Mouse (Mus musculus) stomach, embryonic 14.5 days (tissue): ENCODE data around the gene Cyp4v3. TPM values are rescaled to one million over a fixed set of nuclear protein-coding genes. Genes with fewer than 3 reads are reported as not detected.
A peak's percentile ranks its signal among the peaks of the same experiment; 100 is the strongest.

ENCODE experiments used
- ATAC-seq: fragments of 200-750 bp; cut with Nextera tagmentation; 2 replicates; pipeline ENCODE4 v1.8.0; 2017; ENCODE audit warnings: low read depth, moderate TSS enrichment; ENCODE audit not compliant: insufficient number of reproducible peaks, insufficient read depth, low FRiP score
- H3K27ac ChIP-seq: fragments of 300-500 bp; sonication (generic); 2 replicates; pipeline ENCODE4 v1.5.1; 2014; ENCODE audit warnings: mild to moderate bottlenecking, low read length, moderate library complexity, mixed read lengths
- H3K27me3 ChIP-seq: fragments of 300-500 bp; sonication (generic); 2 replicates; pipeline ENCODE4 v1.6.1; 2014; ENCODE audit warnings: low read length, control low read depth, mixed read lengths; ENCODE audit not compliant: control insufficient read depth, insufficient read depth
- H3K36me3 ChIP-seq: fragments of 300-500 bp; sonication (generic); 2 replicates; pipeline ENCODE4 v1.6.1; 2014; ENCODE audit warnings: mild to moderate bottlenecking, control low read depth, low read length, moderate library complexity, mixed read lengths; ENCODE audit not compliant: control insufficient read depth, insufficient read depth
- H3K4me1 ChIP-seq: fragments of 300-500 bp; sonication (generic); 2 replicates; pipeline ENCODE4 v1.6.1; 2014; ENCODE audit warnings: low read length, control low read depth, mixed read lengths; ENCODE audit not compliant: control insufficient read depth, insufficient read depth
- H3K4me2 ChIP-seq: fragments of 300-500 bp; sonication (generic); replicated peaks from 2 replicates; pipeline ENCODE4 v1.6.1; 2014; ENCODE audit warnings: low read depth, low read length, control low read depth
- H3K4me3 ChIP-seq: fragments of 300-500 bp; sonication (generic); 2 replicates; pipeline ENCODE4 v1.5.1; 2014; ENCODE audit warnings: low read depth, low read length, control low read depth
- H3K9ac ChIP-seq: fragments of 300-500 bp; sonication (generic); replicated peaks from 2 replicates; pipeline ENCODE4 v1.6.1; 2014; ENCODE audit warnings: low read depth, mild to moderate bottlenecking, control low read depth, low read length, moderate library complexity, mixed read lengths
- H3K9me3 ChIP-seq: fragments of 300-500 bp; sonication (generic); 2 replicates; pipeline ENCODE4 v1.6.1; 2016; ENCODE audit warnings: low read depth, low read length, control low read depth; ENCODE audit not compliant: control insufficient read depth
- WGBS: fragments of 180-500 bp; shearing (Covaris S2); extraction: QIAGEN DNeasy Blood & Tissue Kit; methylation state at CpG from one replicate; pipeline ENCODE4 v1.1.7; 2014; 5-methylcytosine and 5-hydroxymethylcytosine counted together
- polyA plus RNA-seq: library from polyadenylated mRNA; unstranded; fragments of >200 nt; fragmentation: Nextera tagmentation; extraction: Ambion mirVana; gene quantifications from 2 replicates; pipeline ENCODE4 v1.2.1, GENCODE M21; 2014

The Cyp4v3 gene
- polyA plus RNA-seq, 1 experiment from 2014 or later: 3.3 TPM

- no peak overlapping the region for H3K9ac ChIP-seq
- ATAC-seq: no peak
- 76% methylated on average over 6 of the region's 6 CpGs for WGBS
- no peaks in the 10 kb centered on the region for H3K9me3 ChIP-seq
- H3K4me1 ChIP-seq: 0 out of 2 replicates have a peak, but pooled peaks cover 4% of the 10 kb centered on the region
- H3K4me2 ChIP-seq: peak overlapping the region; percentile 78
- H3K27me3 ChIP-seq: no peaks in the 10 kb centered on the region
- peak overlapping the region; percentile 18; the same call in 1 of the 2 replicates for H3K27ac ChIP-seq
- no peak overlapping the region for H3K4me3 ChIP-seq
- H3K36me3 ChIP-seq: peaks cover 2% of the 10 kb centered on the region; the same call in 1 of the 2 replicates
These were observed 26.1 kb upstream of the Cyp4v3 start for GRCm38 (mm10) chr8:45359091-45359605.

GRCm38 (mm10) chr8:45358132-45358918 lies 25.3 kb upstream of the Cyp4v3 start:
- Histone ChIP-seq H3K27ac (peak overlapping the region; percentile 18; the same call in 1 of the 2 replicates), H3K4me2 (peak overlapping the region; percentile 78), H3K36me3 (peaks cover 2% of the 10 kb centered on the region; the same call in 1 of the 2 replicates), H3K9ac (peak overlapping the region; percentile 92), H3K4me1 (0 out of 2 replicates have a peak, but pooled peaks cover 4% of the 10 kb centered on the region), H3K9me3 (no peaks in the 10 kb centered on the region), H3K27me3 (no peaks in the 10 kb centered on the region), H3K4me3 (peak overlapping the region; percentile 64)
- peak; percentile 66; the same call in 1 of the 2 replicates for ATAC-seq
- 2% methylated on average over 49 of the region's 49 CpGs for WGBS

GRCm38 (mm10) chr8:45355809-45356208 lies 22.8 kb upstream of the Cyp4v3 start:
- H3K4me2 ChIP-seq: no peak overlapping the region

GRCm38 (mm10) chr8:45345031-45345430 lies 12.0 kb upstream of the Cyp4v3 start:
- Histone ChIP-seq H3K36me3 (peaks cover 11% of the 10 kb centered on the region), H3K27ac (no peak overlapping the region), H3K9me3 (no peaks in the 10 kb centered on the region), H3K4me3 (no peak overlapping the region), H3K27me3 (no peaks in the 10 kb centered on the region), H3K9ac (no peak overlapping the region), H3K4me2 (no peak overlapping the region), H3K4me1 (no peaks in the 10 kb centered on the region)
- 0 out of 2 replicates have a peak, but pooled peaks have one; percentile 23 for ATAC-seq
- 19% methylated on average over 6 of the region's 6 CpGs for WGBS

More at GRCm38 (mm10) chr8:45355809-45356208, 22.8 kb upstream of the Cyp4v3 start:
- Histone ChIP-seq H3K4me1 (0 out of 2 replicates have a peak, but pooled peaks cover 4% of the 10 kb centered on the region), H3K27me3 (no peaks in the 10 kb centered on the region), H3K9me3 (no peaks in the 10 kb centered on the region), H3K4me3 (no peak overlapping the region), H3K9ac (no peak overlapping the region), H3K27ac (no peak overlapping the region; the same call in 1 of the 2 replicates), H3K36me3 (peaks cover 10% of the 10 kb centered on the region)
- WGBS: 85% methylated on average over 6 of the region's 6 CpGs
- ATAC-seq: no peak

- H3K27ac ChIP-seq: no peak overlapping the region
- no peaks in the 10 kb centered on the region for H3K27me3 ChIP-seq
- H3K4me2 ChIP-seq: no peak overlapping the region
- no peaks in the 10 kb centered on the region for H3K4me1 ChIP-seq
- H3K4me3 ChIP-seq: no peak overlapping the region
- H3K36me3 ChIP-seq: peaks cover 11% of the 10 kb centered on the region
- H3K9me3 ChIP-seq: no peaks in the 10 kb centered on the region
- ATAC-seq: no peak
- no peak overlapping the region for H3K9ac ChIP-seq
- WGBS: 91% methylated on average over 8 of the region's 8 CpGs
These were observed 11.3 kb upstream of the Cyp4v3 start for GRCm38 (mm10) chr8:45344298-45344697.

- Histone ChIP-seq H3K27ac (peak overlapping the region; percentile 30; the same call in 1 of the 2 replicates), H3K27me3 (no peaks in the 10 kb centered on the region), H3K4me1 (no peaks in the 10 kb centered on the region), H3K4me2 (no peak overlapping the region), H3K9me3 (no peaks in the 10 kb centered on the region), H3K36me3 (peaks cover 11% of the 10 kb centered on the region), H3K4me3 (no peak overlapping the region), H3K9ac (no peak overlapping the region)
- ATAC-seq: peak; percentile 61; the same call in 1 of the 2 replicates
- 80% methylated on average over 12 of the region's 12 CpGs for WGBS
These were observed 8.9 kb upstream of the Cyp4v3 start for GRCm38 (mm10) chr8:45341630-45342628.

- Histone ChIP-seq H3K9ac (0 out of 2 replicates have a peak overlapping the region, but pooled peaks have one; percentile 41), H3K4me3 (peak overlapping the region; percentile 72), H3K4me1 (peaks cover 5% of the 10 kb centered on the region; the same call in 1 of the 2 replicates), H3K27ac (no peak overlapping the region), H3K27me3 (no peaks in the 10 kb centered on the region), H3K4me2 (peak overlapping the region; percentile 72), H3K36me3 (no peaks in the 10 kb centered on the region), H3K9me3 (no peaks in the 10 kb centered on the region)
- ATAC-seq: peak; percentile 39; the same call in 1 of the 2 replicates
- WGBS: 7% methylated on average over 8 of the region's 8 CpGs
These were observed 477 bp upstream of the Cyp4v3 start for GRCm38 (mm10) chr8:45333493-45333892.

- Histone ChIP-seq H3K4me1 (peaks cover 5% of the 10 kb centered on the region; the same call in 1 of the 2 replicates), H3K4me3 (no peak overlapping the region), H3K4me2 (no peak overlapping the region), H3K27ac (no peak overlapping the region), H3K27me3 (no peaks in the 10 kb centered on the region), H3K9ac (no peak overlapping the region), H3K9me3 (no peaks in the 10 kb centered on the region), H3K36me3 (no peaks in the 10 kb centered on the region)
- 80% methylated on average over 3 of the region's 3 CpGs for WGBS
- no peak for ATAC-seq
These were observed 2.2 kb downstream of the Cyp4v3 start for GRCm38 (mm10) chr8:45330856-45331255.
